Mouse (Mus musculus) liver, adult 2 months (tissue): ENCODE measurements around the gene Atp2c2. TPM values are rescaled to one million over a fixed set of nuclear protein-coding genes. Genes with fewer than 3 reads are reported as not detected.

Source experiments
- DNase-seq: peaks from one replicate; pipeline ENCODE4 v3.0.0-alpha.2; 2011; ENCODE audit warnings: low read depth, low spot score; ENCODE audit errors: extremely low read depth
- H3K27ac ChIP-seq: fragments of 200-500 bp; replicated peaks from 2 replicates; pipeline ENCODE4 v1.5.1; 2012; ENCODE audit warnings: low read depth, mild to moderate bottlenecking, control low read depth, inconsistent platforms, low read length; ENCODE audit not compliant: insufficient read depth
- H3K27me3 ChIP-seq: fragments of 200-500 bp; 2 replicates; pipeline ENCODE4 v1.6.1; 2012; ENCODE audit warnings: mild to moderate bottlenecking, moderate library complexity, low read length, inconsistent platforms; ENCODE audit not compliant: control insufficient read depth, insufficient read depth
- H3K36me3 ChIP-seq: fragments of 200-500 bp; 2 replicates; pipeline ENCODE4 v1.6.1; 2012; ENCODE audit warnings: low read length, inconsistent platforms; ENCODE audit not compliant: control insufficient read depth, insufficient read depth
- H3K4me1 ChIP-seq: fragments of 200-500 bp; 2 replicates; pipeline ENCODE4 v1.6.1; 2011; ENCODE audit warnings: low read length; ENCODE audit not compliant: control insufficient read depth, insufficient read depth
- H3K4me3 ChIP-seq: fragments of 200-500 bp; 2 replicates; pipeline ENCODE4 v1.5.1; 2011; ENCODE audit warnings: low read depth, mild to moderate bottlenecking, control low read depth, low read length, moderate library complexity; ENCODE audit not compliant: insufficient read depth
- H3K79me2 ChIP-seq: fragments of 200-500 bp; 2 replicates; pipeline ENCODE4 v1.6.1; 2012; ENCODE audit warnings: inconsistent platforms, mild to moderate bottlenecking, low read length, moderate library complexity; ENCODE audit not compliant: control insufficient read depth, insufficient read depth
- H3K9ac ChIP-seq: fragments of 200-500 bp; 2 replicates; pipeline ENCODE4 v1.6.1; 2012; ENCODE audit warnings: low read depth, mild to moderate bottlenecking, control low read depth, inconsistent platforms, low read length
- CTCF ChIP-seq: fragments of 200-500 bp; IDR thresholded peaks from 2 replicates; pipeline ENCODE4 v1.5.1; 2011; ENCODE audit warnings: low read depth, low read length, control low read depth
- POLR2A ChIP-seq: fragments of 200-500 bp; IDR thresholded peaks from 2 replicates; pipeline ENCODE4 v1.6.1; 2011; ENCODE audit warnings: low read length, control low read depth; ENCODE audit not compliant: insufficient read depth; ENCODE audit errors: extremely low read depth
- WGBS: fragments of 180-500 bp; shearing (Covaris S2); methylation state at CpG from one replicate; pipeline ENCODE4 v1.1.7; 2018; 5-methylcytosine and 5-hydroxymethylcytosine counted together
- polyA plus RNA-seq: library from polyadenylated mRNA; depleted of rRNA; stranded (reverse); fragments of >200 nt; gene quantifications from 2 replicates; pipeline ENCODE4 v1.2.3, GENCODE M21; 2012
- total RNA-seq: library from RNA; depleted of rRNA; stranded (reverse); fragments of >200 nt; gene quantifications from 2 replicates; pipeline ENCODE4 v1.2.3, GENCODE M21; 2014

The Atp2c2 gene
- total and polyA plus RNA-seq, 2 experiments = not detected

DNA sequence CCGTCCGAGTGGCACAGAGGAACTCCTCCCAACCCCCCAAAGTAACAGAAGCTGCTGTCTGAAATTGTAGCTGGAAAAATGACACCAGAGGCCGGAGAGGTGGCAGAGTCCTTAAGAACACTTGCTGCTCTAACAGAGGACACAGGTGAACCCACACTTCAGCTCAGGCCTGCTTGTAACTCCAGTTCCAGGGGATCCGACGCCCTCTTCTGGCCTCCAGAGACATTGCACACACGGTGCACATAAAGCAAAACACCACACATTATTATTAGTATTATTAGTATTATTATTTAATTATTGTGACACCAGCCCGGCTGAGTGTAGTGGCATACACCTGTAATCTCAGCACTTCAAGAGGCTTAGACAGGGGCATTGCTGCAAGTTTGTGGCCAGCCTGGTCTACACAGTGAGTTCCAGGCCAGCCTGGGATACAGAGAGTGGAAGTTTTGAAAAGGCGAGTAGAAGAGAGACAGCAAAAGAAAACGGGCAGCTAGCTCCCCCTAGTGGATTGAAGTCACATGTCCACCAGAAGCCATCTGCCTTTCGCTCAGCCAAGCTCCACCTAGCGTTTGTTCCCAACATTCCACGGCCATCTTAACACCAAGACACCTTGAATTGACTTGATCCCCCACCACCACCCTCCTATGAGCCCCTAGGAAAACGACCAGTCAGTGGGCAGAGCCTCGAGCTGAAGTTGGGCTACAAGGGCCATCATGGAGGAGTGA is 79.4 kb downstream of the Atp2c2 start:
- no peaks in the 10 kb centered on the region for H3K36me3 ChIP-seq
- H3K27ac ChIP-seq = no peak overlapping the region
- 0 out of 2 replicates have a peak, but pooled peaks cover 7% of the 10 kb centered on the region for H3K79me2 ChIP-seq
- H3K4me3 ChIP-seq = no peak overlapping the region
- peak; percentile 74 for DNase-seq
- no peak for TF ChIP-seq POLR2A
- peak; percentile 94 for TF ChIP-seq CTCF
- H3K27me3 ChIP-seq = no peaks in the 10 kb centered on the region
- 25% methylated on average over 14 of the region's 14 CpGs for WGBS
- H3K9ac ChIP-seq = no peak overlapping the region
- H3K4me1 ChIP-seq = peaks cover 8% of the 10 kb centered on the region; the same call in 1 of the 2 replicates

DNA sequence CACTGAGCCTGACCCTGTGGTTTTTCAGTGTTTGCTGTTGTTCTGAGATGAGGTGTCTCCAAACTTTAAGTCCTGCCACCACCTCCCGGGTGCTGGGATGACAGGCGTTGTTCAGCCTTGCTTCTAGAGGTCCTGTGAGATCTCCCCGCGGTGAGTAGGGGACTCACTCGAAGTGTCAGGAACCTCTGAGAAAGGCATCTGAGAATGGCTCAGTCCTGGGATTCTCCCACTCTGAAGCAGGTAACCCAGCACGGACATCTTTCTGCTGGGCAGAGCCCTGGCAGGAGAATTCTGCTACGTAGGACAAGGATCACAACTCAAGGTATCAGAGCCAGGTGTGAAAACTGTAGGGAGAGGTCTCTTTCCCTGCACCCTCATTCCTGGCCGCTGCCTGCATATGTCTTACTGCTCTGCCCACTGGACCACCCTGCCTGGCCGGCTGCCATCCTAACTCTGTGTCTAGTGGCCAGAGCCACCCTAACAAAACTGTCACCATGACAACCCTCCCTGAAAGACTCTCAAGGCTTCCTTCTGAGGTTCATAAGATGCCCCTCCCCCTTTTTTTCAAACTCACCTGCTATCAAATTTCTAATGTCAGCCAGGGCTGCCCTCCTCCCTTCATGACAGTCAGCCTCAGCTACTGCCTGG is 80.7 kb downstream of the Atp2c2 start:
- WGBS = 85% methylated on average over 9 of the region's 9 CpGs
- Histone ChIP-seq H3K4me3 (no peak overlapping the region), H3K79me2 (0 out of 2 replicates have a peak, but pooled peaks cover 7% of the 10 kb centered on the region), H3K9ac (no peak overlapping the region), H3K4me1 (peaks cover 8% of the 10 kb centered on the region; the same call in 1 of the 2 replicates), H3K27ac (no peak overlapping the region), H3K36me3 (no peaks in the 10 kb centered on the region), H3K27me3 (no peaks in the 10 kb centered on the region)
- DNase-seq = no peak
- TF ChIP-seq POLR2A (no peak), CTCF (no peak)

DNA sequence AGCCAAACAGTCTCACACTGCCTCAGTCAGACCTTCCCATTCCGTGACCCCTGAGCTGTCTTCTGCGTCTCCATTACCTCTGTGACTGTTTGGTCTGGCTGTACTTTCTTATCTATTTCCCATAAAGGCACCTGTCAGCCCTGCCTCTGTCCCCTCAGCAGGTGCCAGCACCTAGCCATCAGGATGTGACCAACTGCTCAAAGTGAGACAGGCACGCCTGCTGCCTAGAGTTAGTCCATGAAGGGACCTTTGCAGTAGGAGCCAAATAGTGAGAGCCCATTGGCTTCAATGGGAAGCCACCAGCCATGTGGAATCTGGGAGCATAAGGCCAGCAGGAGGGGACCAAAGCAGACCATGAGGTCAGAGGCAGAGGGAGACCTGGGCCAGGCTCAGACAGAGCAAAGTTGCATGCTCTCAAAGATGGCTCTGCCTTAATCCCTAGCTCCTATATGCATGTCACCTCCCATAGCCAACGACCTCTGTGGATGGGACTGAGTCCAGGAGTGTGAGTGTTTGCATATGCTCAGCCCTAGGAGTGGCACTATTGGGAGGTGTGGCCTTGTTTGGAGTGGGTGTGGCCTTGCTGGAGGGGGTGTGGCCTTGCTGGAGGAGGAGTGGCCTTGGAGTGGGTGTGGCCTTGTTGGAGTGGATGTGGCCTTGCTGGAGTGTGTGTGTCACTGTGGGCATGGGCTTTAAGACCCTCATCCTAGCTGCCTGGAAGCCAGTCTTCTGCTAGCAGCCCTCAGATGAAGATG is 81.5 kb downstream of the Atp2c2 start:
- H3K36me3 ChIP-seq = no peaks in the 10 kb centered on the region
- no peak overlapping the region for H3K9ac ChIP-seq
- no peak for DNase-seq
- 62% methylated on average over 4 of the region's 4 CpGs for WGBS
- no peak overlapping the region for H3K4me3 ChIP-seq
- no peak overlapping the region for H3K27ac ChIP-seq
- peaks cover 8% of the 10 kb centered on the region; the same call in 1 of the 2 replicates for H3K4me1 ChIP-seq
- H3K27me3 ChIP-seq = no peaks in the 10 kb centered on the region
- 0 out of 2 replicates have a peak, but pooled peaks cover 7% of the 10 kb centered on the region for H3K79me2 ChIP-seq
- no peak for TF ChIP-seq POLR2A
- TF ChIP-seq CTCF = no peak

DNA sequence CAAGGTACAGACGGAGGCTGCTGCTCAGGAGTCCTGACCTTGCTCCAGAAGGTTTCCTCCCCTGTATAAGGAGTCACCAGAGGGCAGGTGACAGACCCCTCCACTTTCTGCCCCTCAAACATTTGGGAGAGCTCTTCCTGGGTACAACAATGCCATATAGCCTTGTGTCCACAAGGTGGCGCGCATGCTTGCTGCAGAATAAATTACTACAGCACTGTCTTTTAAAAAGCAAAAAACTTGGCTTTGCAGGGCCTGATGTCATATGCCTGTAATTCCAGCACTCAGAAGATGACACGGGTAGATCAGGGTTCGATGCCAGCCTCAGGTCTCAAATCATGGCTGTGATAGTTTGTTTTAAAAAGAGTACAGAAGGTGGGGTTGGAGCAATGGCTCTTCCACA is 82.9 kb downstream of the Atp2c2 start:
- Histone ChIP-seq H3K79me2 (0 out of 2 replicates have a peak, but pooled peaks cover 3% of the 10 kb centered on the region), H3K4me3 (no peak overlapping the region), H3K9ac (no peak overlapping the region), H3K4me1 (peaks cover 4% of the 10 kb centered on the region; the same call in 1 of the 2 replicates), H3K27ac (no peak overlapping the region), H3K27me3 (no peaks in the 10 kb centered on the region), H3K36me3 (no peaks in the 10 kb centered on the region)
- TF ChIP-seq CTCF (peak; percentile 68), POLR2A (no peak)
- peak; percentile 51 for DNase-seq
- 5% methylated on average over 5 of the region's 5 CpGs for WGBS

DNA sequence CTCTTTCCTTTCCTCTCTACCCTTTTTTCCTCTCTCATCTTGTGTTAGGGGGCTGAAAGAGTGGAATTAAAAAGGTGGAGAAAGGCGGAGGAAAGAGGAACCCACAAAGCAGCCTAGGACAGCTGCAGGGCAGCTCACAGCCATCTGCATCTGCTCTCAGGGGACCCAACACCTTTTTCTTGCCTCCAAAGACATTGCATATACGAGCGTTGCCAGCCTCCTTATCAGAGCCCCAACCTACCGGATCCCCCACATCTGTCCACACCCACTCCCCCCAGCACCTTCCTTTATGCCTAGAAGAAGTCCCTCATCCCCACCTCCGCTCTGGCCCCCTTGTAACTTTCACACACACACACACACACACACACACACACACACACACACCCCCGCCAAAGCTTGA is 83.8 kb downstream of the Atp2c2 start:
- H3K27ac ChIP-seq = no peak overlapping the region
- TF ChIP-seq POLR2A (no peak), CTCF (no peak)
- H3K36me3 ChIP-seq = no peaks in the 10 kb centered on the region
- 88% methylated on average over 6 of the region's 6 CpGs for WGBS
- no peaks in the 10 kb centered on the region for H3K27me3 ChIP-seq
- 0 out of 2 replicates have a peak, but pooled peaks cover 2% of the 10 kb centered on the region for H3K4me1 ChIP-seq
- no peaks in the 10 kb centered on the region for H3K79me2 ChIP-seq
- H3K4me3 ChIP-seq = no peak overlapping the region
- DNase-seq = no peak
- no peak overlapping the region for H3K9ac ChIP-seq
